Mouse (Mus musculus) frontal cortex, postnatal 36 days (tissue): ENCODE measurements at regions not wholly inside any gene's neighbourhood (a gene's known extent, or its start where the extent isn't known, plus 50 kb on each side); places are given as distances from the start of the nearest gene placed in this dataset.

Experiments used
- DNase-seq, 2 experiments: peaks; one replicate each; pipeline ENCODE4 v3.0.0; 2022; ENCODE audit warnings: low spot score in 2 of 2

DNA sequence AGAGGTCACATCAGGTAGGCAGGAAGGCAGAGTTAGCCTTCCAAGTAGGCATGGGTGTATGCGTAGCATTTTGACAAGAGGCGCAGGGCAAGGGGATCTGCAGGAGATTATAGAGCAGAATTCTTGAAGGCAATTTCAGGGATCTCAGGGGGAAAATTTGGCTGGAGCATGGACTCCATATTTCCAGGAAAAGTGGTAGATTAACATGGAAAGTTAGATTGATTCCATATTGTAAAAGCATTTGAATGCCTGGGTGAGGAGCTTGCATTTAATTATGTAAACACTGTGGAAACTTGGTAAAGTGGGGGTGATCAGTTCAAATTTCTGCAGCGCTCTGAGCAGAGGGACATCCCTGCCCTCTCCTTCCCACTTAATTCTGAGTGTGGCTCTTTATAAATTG is 146.7 kb downstream of the Pax3 start:
- DNase-seq = no peak

GRCm38 (mm10) chr1:78032336-78032735 is 164.6 kb downstream of the Pax3 start:
- peak in 1 of 2 experiments; percentile 22 for DNase-seq

- DNase-seq = no peak
Observed at GRCm38 (mm10) chr1:78021766-78022165, 175.2 kb downstream of the Pax3 start.

DNA sequence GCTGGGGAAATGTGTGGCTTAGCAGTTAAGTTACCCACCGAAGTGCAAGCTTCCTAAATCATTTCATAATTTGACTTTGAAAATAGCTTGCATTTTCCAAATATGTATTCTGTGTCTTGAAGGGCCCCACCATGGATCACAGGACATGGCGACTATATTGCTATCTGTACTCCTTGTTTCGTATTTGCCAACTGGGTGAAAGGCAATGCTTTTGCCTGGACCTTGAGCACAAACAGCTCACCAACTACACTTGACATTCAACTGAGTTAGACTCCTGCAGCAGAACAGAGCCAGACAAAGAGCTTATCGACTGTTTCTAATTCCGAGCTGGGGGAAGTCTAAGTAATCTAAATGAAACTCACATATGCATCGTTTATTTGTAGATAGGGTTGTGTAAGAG is 175.9 kb downstream of the Pax3 start:
- no peak for DNase-seq

GRCm38 (mm10) chr1:78017949-78018617 is 178.9 kb downstream of the Pax3 start:
- peak in 1 of 2 experiments; percentile 5 for DNase-seq

DNA sequence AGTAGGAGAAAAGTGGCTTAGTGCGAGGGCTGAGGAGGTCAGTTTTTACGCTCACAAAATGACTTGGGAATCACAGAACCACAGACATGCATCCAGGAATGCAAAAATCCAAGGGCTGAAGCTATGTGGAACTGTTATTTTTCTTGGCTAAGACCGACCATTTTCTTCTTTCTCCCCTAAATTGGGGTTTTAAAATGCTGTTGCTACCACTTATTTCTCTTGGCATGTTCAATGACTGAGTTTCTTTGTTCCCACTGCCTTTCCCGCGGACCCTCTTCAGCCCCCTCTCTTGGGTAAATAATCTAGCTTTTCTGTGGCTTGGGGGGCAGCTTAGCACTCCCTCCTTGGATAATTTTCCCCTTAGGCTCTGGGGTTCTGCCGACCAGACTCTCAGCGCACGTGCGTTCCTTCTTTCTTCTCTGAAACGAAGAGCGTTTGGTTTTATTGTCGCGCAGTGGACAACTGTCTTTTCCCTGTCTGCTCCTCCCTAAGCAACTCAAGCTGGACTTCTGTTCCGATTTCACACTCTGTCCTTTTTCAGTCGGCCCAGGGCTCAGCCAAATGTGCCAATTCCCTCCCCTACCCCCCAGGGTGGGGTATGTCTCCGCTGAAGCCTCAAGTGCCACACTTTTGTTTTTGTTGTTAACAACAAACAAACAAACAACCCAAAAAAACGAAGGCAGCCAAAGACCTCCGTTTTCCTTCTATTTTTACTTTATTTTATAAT is 180.2 kb downstream of the Pax3 start:
- no peak for DNase-seq

- no peak for DNase-seq
Observed at GRCm38 (mm10) chr1:78015999-78016398, 180.9 kb downstream of the Pax3 start.

DNA sequence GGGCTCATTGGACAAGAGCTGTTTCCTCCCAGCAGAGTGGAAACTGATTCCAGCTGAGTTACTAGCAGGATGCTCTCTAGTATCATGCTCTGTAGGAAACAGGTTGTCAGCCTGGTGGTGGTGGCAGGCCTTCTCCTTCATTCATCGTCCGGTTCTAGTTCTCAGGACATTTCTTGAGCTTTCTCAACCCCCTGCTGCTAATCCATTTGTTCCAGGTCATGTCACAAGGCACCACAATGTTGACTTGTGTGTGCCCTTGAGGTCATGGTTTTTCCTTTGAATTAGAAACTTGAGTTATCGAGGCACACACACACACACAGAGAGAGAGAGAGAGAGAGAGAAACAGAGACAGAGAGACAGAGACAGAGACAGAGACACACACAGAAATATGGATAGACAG is 183.5 kb downstream of the Pax3 start:
- no peak for DNase-seq

GRCm38 (mm10) chr1:78008811-78009410 is 188.0 kb downstream of the Pax3 start:
- no peak for DNase-seq

GRCm38 (mm10) chr1:78004376-78004775 is 192.6 kb downstream of the Pax3 start:
- DNase-seq = no peak

DNA sequence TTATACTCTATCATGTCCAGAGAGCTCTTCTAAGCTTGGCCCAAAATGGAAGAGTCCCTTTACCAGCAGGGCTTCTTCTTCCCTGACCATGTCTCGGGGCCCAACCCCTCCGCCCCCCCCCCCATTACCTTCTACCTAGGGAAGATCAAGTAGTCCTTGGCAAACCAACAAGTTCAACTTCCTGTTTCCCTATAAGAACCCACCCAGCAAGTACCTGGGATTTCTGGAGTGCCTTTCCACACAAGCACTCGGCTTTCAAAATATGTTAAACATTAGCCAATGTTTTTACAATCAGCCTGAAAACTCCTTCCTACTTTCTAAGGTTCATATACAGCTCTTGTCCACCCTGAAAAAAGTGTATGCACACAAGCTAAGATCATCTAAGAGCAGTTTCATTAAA is 198.2 kb downstream of the Pax3 start:
- DNase-seq = no peak

DNA sequence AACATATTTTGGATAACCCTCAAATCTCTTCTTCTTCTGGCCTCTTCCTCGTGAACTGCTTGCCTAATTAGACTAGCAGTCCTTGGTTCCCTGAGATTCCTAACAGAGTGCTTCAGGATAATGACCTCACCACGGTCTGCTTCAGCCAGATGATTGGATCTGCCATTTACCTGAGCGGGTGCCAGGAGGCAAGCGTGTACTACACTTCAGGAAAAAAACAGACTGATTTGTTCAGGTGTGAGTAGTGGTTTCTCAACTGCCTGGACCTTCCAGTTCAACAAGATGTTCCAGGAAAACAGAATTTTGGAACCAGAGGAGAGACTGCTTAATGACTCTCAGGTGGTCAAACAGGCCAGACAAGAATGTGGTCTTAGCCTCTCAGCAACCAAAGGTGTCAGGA is 215.4 kb downstream of the Pax3 start:
- no peak for DNase-seq

- peak; percentile 68 to 87 for DNase-seq
Observed at GRCm38 (mm10) chr1:77978696-77979095, 218.2 kb downstream of the Pax3 start.

- no peak for DNase-seq
Observed at GRCm38 (mm10) chr1:77975941-77976340, 221.0 kb downstream of the Pax3 start.

DNA sequence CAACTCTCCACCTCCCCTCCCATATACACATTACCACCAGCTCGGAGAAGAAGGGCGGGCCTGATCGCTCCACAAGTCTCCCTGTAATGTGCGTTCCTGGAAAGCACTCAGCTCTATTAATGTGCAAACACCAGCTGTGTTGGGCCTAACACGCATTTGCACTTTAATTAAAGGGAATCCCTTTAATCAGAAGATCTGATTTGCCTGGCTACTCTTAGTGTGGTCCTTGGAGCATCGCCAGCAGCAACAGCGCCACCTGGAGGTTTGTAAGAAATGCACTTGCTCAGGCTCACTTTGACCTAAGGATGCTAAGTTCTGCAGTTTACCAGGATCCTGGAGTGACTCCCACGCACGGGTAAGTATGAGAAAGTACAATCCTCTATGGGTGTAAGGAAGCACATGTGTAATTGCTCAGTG is 224.6 kb downstream of the Pax3 start:
- DNase-seq = peak; percentile 35 to 38

DNA sequence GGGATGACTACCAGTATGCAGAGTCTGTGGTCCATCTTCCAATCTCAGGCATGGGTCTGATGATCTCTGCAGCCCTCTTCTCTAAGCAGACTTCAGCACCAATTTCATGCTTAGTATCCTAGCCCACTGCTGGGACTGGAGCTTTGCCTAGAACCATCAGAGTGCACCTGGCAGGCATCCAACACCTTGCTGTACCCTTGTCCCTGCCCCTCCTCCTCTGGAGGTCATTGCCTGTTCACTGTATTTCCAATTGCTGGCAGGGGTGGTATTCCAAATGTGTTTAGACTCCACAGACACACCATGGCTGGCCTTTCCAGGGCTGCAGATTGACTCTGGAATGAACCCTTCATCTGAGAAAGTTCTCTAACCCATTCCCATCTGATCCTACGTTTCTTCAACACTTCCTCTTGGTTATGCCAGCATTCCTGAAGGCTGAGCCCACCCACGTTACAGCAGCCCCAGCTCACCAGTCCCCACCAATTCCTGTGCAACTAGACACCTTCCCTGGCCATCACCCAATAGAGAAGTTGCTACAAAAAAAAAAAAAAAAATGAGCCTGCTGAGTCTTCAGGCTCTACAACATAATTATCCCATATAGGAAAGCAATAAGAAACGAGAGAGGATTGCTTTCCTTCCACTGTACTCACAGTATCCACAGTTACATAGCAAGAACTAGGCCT is 232.1 kb downstream of the Pax3 start:
- DNase-seq = no peak

- no peak for DNase-seq
Observed at GRCm38 (mm10) chr1:77959309-77959708, 237.6 kb downstream of the Pax3 start.

- no peak for DNase-seq
Observed at GRCm38 (mm10) chr1:77957156-77957767, 239.7 kb downstream of the Pax3 start.

GRCm38 (mm10) chr1:77947894-77948293 is 249.0 kb downstream of the Pax3 start:
- no peak for DNase-seq

GRCm38 (mm10) chr1:77944327-77944645 is 252.6 kb downstream of the Pax3 start:
- DNase-seq = no peak

- DNase-seq = no peak
Observed at GRCm38 (mm10) chr1:77943633-77944326, 253.2 kb downstream of the Pax3 start.

GRCm38 (mm10) chr1:77943101-77943500 is 253.8 kb downstream of the Pax3 start:
- DNase-seq = peak in 1 of 2 experiments; percentile 35
